Mouse (Mus musculus) adrenal gland, adult 8-10 months (tissue): ENCODE data around the gene Anks1b. TPM values are rescaled to one million over a fixed set of nuclear protein-coding genes. Genes with fewer than 3 reads are reported as not detected.

Source experiments
- DNase-seq: peaks from one replicate; pipeline ENCODE4 v3.0.0; 2022
- total RNA-seq, 4 experiments: library from RNA; stranded (reverse); gene quantifications; 2 replicates each; pipeline ENCODE4 v1.2.4; 2022

The Anks1b gene
- total RNA-seq, 4 experiments from 2014 or later, result 0.32 to 2.5 (median 0.62) TPM

GRCm38 (mm10) chr10:90738475-90738874, 865.2 kb downstream of the Anks1b start:
- DNase-seq, result no peak

GRCm38 (mm10) chr10:90740956-90741355, 867.6 kb downstream of the Anks1b start:
- DNase-seq, result no peak

- no peak for DNase-seq
Observed at GRCm38 (mm10) chr10:90751889-90752288, 878.6 kb downstream of the Anks1b start.

GRCm38 (mm10) chr10:90753106-90753505, 879.8 kb downstream of the Anks1b start:
- no peak for DNase-seq

GRCm38 (mm10) chr10:90757773-90758172, 884.5 kb downstream of the Anks1b start:
- DNase-seq, result no peak

GRCm38 (mm10) chr10:90759929-90760328, 886.6 kb downstream of the Anks1b start:
- no peak for DNase-seq

GRCm38 (mm10) chr10:90766261-90766660, 893.0 kb downstream of the Anks1b start:
- DNase-seq, result peak; percentile 9

GRCm38 (mm10) chr10:90770403-90770955, 897.2 kb downstream of the Anks1b start:
- no peak for DNase-seq

GRCm38 (mm10) chr10:90771046-90771445, 897.7 kb downstream of the Anks1b start:
- DNase-seq, result no peak

GRCm38 (mm10) chr10:90771471-90772226, 898.3 kb downstream of the Anks1b start:
- DNase-seq, result no peak

- no peak for DNase-seq
Observed at GRCm38 (mm10) chr10:90779561-90780400, 906.5 kb downstream of the Anks1b start.

- DNase-seq, result no peak
Observed at GRCm38 (mm10) chr10:90784981-90785650, 911.8 kb downstream of the Anks1b start.

- no peak for DNase-seq
Observed at GRCm38 (mm10) chr10:90785680-90786079, 912.4 kb downstream of the Anks1b start.

- no peak for DNase-seq
Observed at GRCm38 (mm10) chr10:90803112-90803511, 929.8 kb downstream of the Anks1b start.

- DNase-seq, result no peak
Observed at GRCm38 (mm10) chr10:90804602-90805095, 931.3 kb downstream of the Anks1b start.

GRCm38 (mm10) chr10:90808616-90809310, 935.5 kb downstream of the Anks1b start:
- DNase-seq, result no peak

- DNase-seq, result no peak
Observed at GRCm38 (mm10) chr10:90809911-90810590, 936.7 kb downstream of the Anks1b start.

GRCm38 (mm10) chr10:90811446-90811845, 938.1 kb downstream of the Anks1b start:
- DNase-seq, result no peak

GRCm38 (mm10) chr10:90813326-90813725, 940.0 kb downstream of the Anks1b start:
- DNase-seq, result no peak

GRCm38 (mm10) chr10:90814412-90814811, 941.1 kb downstream of the Anks1b start:
- DNase-seq, result no peak

GRCm38 (mm10) chr10:90818246-90818937, 945.1 kb downstream of the Anks1b start:
- no peak for DNase-seq
